Mouse (Mus musculus): ENCODE measurements at regions not wholly inside any gene's neighbourhood (a gene's known extent, or its start where the extent isn't known, plus 50 kb on each side); places are given as distances from the start of the nearest gene placed in this dataset.

DNA sequence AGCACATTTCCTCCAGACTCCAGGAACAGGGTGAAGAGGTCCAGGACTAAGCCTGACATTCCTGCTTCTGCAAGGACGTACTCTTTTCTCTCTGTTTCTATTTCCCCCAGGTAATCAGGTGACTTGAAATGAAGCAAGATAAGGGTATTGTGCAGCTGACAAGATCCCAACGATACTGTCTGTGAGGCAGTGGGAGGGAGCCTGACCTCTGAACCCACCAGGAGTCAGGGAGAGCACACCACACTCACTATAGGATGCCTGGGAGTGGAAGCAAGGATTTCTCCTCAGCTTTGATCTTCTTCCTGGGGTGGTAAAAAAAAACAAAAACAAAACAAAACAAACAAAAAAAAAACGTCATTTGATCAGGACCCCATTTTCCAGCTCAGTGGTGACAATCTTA lies 141.1 kb upstream of the A230072I06Rik start:
- intact Hi-C loops (cut with DNase I) = no loop called here
- Histone ChIP-seq H3K4me3 (no peak overlapping the region), H3K27ac (no peak overlapping the region)
- DNase-seq = no peak
- no peak for TF ChIP-seq CTCF (IDR thresholded peaks at IDR 0.05)

DNA sequence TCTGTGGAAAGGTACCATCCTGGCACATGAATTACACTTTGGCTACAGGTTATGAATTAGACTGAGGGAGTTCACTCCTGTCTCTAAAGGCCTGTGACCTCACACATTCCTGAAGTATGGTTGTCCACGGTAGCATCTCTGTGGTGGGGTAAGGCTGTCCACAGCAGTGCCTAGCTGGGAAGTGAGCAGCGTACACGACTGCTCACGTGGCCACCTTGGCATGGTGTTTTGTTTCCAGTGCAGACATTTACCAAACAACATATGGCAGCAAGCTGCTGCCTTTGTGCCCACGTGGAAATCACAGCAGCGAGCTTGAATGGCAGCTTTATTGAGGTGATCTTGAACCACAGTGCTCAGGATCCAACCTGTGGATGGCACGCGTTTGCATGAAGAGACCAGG lies 140.7 kb upstream of the A230072I06Rik start:
- no peak overlapping the region for H3K27ac ChIP-seq
- TF ChIP-seq CTCF (IDR thresholded peaks at IDR 0.05) = no peak
- intact Hi-C loops (cut with DNase I) = no loop called here
- no peak for DNase-seq
- H3K4me3 ChIP-seq = no peak overlapping the region

DNA sequence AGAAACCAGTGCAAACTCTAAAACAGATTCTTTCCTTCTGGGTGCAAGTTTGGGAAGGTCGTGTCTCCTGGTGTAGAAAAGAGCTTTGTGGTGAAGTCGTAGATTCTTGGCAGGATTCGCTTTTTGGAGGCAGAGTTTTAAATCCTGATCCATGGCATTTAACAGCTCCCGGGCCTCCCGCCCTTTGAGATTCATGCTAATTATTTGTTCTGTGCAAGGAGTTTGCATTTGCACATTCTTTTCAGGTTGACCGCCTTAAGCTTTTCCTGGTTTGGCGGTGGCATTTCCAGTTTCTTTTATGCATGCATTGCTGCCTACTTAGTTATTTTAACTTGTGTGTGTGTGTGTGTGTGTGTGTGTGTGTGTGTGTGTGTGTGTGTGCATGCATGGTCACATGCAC lies 126.9 kb upstream of the A230072I06Rik start:
- intact Hi-C loops (cut with DNase I) = no loop called here
- no peak overlapping the region for H3K27ac ChIP-seq
- TF ChIP-seq CTCF (IDR thresholded peaks at IDR 0.05) = no peak
- no peak for DNase-seq
- no peak overlapping the region for H3K4me3 ChIP-seq

DNA sequence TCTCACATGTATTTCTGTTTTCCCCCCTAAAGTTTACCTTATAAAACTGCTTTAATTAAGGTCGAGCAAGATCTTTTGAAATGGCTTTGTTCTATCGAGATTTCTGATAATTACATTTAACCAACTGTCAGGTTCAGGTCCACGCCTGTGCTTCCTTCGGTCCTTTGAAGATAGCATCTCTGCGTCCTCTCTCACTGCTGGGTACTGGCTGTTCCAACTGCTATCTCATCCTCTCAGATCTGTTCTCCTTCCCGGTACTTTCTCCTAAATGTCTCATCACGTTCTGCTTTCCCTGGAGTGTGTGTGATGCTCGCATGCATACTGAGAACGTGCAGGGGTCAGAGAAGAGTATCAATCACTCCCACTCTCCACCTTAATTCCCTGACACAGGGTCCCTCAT lies 125.8 kb upstream of the A230072I06Rik start:
- no peak for DNase-seq
- TF ChIP-seq CTCF (IDR thresholded peaks at IDR 0.05) = no peak
- no peak overlapping the region for H3K4me3 ChIP-seq
- intact Hi-C loops (cut with DNase I) = no loop called here
- H3K27ac ChIP-seq = no peak overlapping the region

DNA sequence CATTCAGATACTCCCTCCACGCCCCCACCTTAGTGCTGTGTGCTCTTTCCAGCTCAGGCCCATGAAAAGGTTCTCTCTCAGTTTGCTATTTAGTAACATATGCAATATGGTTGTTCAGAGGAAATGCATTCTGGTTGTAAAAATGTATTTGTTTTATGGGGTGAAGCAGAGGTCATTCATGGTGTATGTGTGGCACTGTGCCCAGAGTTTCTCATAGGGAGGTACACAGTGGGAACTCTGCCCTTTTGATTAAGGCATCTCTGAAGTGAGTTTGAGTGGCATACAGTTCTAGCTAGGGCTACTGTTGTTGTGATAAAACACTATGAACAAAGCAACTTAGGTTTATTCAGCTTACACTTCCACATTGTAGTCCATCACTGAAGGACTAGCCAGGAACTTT lies 121.7 kb upstream of the A230072I06Rik start:
- Histone ChIP-seq H3K27ac (no peak overlapping the region), H3K4me3 (no peak overlapping the region)
- no peak for DNase-seq
- intact Hi-C loops (cut with DNase I) = no loop called here
- no peak for TF ChIP-seq CTCF (IDR thresholded peaks at IDR 0.05)

DNA sequence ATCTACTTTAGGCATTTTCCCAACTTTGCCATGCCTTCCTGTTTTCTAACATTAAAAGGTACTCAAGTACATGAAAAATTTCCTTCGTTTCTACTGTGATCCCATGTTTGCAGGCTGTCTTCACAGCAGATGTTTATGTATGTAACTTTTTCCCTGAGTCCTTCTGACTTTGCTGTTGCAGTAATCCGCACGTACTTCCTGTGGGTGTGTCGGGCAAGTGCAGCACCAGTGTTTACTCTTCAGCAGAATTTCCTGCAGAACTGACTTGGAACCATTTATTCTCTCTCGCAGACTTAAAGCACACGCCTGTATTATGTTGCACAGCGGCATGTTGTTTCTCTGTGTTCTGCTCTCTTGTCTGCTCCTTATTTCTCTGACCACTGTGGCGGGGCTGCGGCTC lies 120.4 kb upstream of the A230072I06Rik start:
- DNase-seq = no peak
- Histone ChIP-seq H3K27ac (no peak overlapping the region), H3K4me3 (no peak overlapping the region)
- intact Hi-C loops (cut with DNase I) = no loop called here
- no peak for TF ChIP-seq CTCF (IDR thresholded peaks at IDR 0.05)

DNA sequence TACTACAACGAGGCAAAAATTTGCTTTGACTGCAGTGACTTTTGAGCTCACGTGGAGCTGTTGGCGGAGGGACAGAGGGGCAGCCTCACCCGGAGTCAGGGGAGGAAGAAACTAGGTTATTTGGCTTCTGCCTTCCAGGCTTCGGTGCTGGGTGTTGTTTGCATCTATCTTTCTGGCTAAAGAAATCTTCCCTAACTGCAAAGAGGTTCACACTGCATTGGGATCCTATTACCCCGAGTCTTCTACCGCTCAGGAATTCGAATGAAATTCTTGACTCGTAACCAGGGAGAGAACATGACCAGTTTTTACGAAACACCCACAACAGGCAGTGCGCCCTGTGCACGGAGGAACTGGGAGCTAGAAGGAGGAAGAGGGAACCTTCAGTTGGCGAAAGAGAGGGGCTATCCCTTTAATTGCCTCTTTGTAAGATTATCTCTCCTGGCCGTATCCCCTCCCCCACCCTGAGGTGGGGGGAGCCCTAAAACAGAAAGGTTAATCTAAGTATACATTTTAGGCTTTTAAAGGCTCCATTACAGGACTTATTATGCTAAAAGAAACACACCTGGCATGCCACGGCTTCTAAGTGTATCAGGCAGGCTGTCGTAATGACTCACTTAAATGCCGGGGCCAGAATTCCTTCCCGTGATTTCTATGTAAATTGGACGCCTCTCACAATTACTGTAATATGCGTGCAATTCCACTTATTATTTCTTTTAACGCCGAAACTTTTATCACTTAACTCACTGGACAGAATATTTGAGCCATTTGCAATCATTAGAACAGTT lies 115.5 kb upstream of the A230072I06Rik start:
- H3K27ac ChIP-seq = no peak overlapping the region
- peak; percentile 25 for DNase-seq
- TF ChIP-seq CTCF (IDR thresholded peaks at IDR 0.05) = no peak
- intact Hi-C loops (cut with DNase I) = no loop called here
- H3K4me3 ChIP-seq = peak overlapping the region; percentile 33

DNA sequence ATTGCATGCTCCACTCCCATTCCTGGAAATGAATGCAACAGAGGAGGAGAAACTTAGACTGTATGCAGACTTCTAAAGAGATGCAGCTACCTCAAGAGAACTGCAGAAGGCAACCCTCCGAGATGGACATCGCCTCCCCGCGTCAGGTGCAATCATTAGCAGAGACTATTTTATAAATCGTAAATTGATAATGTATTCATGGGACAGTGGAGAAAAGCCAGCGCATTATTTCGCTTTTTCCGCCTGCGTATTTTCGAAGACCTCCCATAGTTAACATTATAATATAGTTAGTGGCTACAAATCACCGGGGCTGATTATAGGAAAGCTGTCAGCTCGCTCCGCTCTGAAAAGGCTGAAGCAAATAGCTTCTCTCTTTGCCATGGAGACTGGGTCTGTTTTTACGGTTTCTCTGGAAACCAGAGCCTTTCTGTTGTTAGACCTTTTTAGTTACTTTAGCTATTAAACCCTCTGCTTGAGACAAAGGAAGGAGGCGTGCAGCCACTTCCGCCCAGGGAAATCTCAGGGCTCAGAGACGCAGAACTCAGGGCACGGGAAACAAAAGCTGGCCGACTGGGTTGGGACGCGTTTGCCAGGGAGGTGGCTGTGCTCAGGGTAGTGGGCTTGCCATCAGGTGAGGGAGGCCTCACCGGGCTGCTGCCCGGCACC lies 113.0 kb upstream of the A230072I06Rik start:
- Histone ChIP-seq H3K4me3 (no peak overlapping the region), H3K27ac (no peak overlapping the region)
- intact Hi-C loops (cut with DNase I) = no loop called here
- no peak for TF ChIP-seq CTCF (IDR thresholded peaks at IDR 0.05)
- no peak for DNase-seq

DNA sequence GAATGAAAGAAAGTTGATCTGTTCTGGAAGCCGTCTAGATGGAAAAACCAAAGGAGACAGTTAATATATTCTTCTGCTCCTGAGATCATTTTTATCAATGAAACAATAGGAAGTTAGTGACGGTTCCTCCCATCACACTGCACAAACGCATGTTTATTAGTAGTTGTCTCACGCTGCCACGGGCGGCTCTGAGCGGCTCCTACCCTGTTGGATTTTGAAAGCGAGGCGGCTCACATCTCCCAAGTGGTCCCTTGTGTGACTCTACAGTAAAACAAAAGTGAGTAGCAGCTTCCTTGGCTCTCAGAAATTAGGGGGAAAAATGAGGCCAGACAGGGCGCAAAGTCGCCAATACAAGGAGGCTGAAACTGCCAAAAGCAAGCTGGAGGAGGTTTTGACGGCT lies 106.8 kb upstream of the A230072I06Rik start:
- intact Hi-C loops (cut with DNase I) = no loop called here
- H3K27ac ChIP-seq = no peak overlapping the region
- no peak for TF ChIP-seq CTCF (IDR thresholded peaks at IDR 0.05)
- DNase-seq = no peak
- no peak overlapping the region for H3K4me3 ChIP-seq

DNA sequence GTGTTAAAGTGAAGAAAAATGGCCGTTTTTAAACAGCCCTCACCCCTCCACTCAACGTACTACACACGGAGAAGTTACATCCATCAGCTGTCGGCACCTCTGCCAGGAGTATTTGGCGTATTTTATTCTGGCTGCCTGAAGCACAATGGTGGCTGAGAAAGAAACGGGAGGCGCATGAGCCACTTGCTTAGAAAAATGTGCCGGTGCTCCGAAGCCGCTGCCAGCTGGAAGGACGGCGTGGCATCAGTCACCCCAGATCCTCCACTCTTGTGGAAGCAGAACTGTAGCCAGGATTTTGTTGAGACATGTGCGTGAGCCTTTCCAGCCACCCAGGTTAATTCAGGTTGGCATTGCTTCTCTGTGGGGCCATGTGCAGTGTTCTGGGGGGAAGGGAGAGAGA lies 103.1 kb upstream of the A230072I06Rik start:
- H3K4me3 ChIP-seq = no peak overlapping the region
- H3K27ac ChIP-seq = no peak overlapping the region
- intact Hi-C loops (cut with DNase I) = no loop called here
- DNase-seq = no peak
- TF ChIP-seq CTCF (IDR thresholded peaks at IDR 0.05) = no peak

DNA sequence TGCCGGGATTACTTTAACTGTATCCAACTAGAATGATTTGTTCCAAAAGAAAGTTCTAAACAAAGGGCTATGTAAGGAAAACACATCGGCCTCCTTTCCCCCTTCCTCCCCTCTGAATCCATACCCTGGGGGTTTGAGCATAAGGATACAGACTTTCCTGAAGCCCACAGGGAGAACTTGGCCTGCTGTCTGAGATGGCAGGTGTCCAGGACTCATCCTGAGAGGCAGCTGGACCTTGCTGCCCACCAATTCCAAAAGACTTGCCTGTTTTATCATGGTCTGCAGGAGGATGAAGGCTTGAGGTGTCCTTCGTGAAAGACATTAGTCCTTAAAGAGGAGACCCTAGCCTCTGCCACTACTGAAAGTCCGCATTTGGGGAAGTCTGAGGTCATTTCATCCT lies 94.0 kb upstream of the A230072I06Rik start:
- no peak overlapping the region for H3K4me3 ChIP-seq
- DNase-seq = no peak
- TF ChIP-seq CTCF (IDR thresholded peaks at IDR 0.05) = no peak
- intact Hi-C loops (cut with DNase I) = no loop called here
- no peak overlapping the region for H3K27ac ChIP-seq

DNA sequence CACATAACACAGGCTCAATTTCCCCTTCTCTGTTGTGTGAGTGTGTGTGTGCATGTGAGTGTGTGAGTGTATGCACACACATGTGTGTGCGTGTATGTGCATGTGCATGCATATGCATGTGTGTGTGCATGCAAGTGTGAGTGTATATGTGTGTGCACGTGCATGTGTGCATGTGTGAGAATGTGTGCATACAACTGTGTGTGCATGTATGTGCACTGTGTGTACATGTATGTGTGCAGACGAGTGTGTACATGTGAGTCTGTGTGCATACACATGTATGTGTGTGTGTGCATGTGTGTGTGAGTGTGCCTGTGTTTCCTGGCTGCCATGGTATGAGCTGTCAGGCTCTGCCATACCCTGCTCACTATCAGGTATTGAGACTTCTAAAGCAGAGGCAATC lies 91.3 kb upstream of the A230072I06Rik start:
- TF ChIP-seq CTCF (IDR thresholded peaks at IDR 0.05) = no peak
- H3K4me3 ChIP-seq = no peak overlapping the region
- H3K27ac ChIP-seq = no peak overlapping the region
- no peak for DNase-seq
- intact Hi-C loops (cut with DNase I) = no loop called here

DNA sequence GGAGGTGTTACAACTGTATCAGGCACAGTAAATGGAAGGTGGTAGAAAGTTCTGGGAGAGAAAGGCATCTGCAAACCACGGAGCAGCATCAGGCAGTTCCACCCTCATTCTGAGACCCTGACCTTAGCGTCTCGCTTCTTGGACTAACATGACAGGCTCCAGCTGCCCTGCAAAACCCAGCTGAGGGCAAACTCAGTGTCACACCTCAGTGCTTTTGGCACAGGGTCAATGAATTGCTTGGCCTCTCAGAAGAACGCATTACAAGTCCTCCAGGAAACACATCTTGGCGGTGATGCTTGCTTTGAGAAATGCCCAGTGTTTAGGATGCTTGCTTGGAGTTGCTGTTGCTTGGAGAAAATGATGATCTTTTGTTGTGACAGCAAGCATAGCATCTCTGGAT lies 90.2 kb upstream of the A230072I06Rik start:
- TF ChIP-seq CTCF (IDR thresholded peaks at IDR 0.05) = no peak
- intact Hi-C loops (cut with DNase I) = no loop called here
- DNase-seq = no peak
- H3K4me3 ChIP-seq = no peak overlapping the region
- H3K27ac ChIP-seq = no peak overlapping the region

DNA sequence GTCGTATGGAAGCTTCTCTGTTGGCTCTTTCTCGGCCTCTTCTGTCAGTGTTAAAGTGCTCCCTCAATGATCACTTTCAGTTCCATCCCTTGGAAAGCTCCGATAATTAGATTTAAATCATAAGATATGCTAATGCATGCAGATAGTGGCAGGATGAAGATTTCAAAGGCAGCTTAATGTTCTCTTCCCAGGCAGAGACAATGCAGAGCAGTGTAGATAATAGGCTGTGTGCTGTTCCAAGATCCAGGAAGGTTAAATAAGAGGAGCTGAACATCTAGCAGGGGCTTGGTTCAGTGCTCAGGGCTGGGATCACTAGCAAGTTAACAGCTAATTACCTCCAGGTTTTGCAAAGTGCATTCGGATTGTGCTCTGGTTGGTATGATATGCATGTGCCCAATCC lies 89.7 kb upstream of the A230072I06Rik start:
- DNase-seq = no peak
- intact Hi-C loops (cut with DNase I) = no loop called here
- no peak overlapping the region for H3K27ac ChIP-seq
- no peak for TF ChIP-seq CTCF (IDR thresholded peaks at IDR 0.05)
- H3K4me3 ChIP-seq = no peak overlapping the region
